Mouse (Mus musculus) CH12.LX (cell line): ENCODE data around the gene Gm7173. TPM values are rescaled to one million over a fixed set of nuclear protein-coding genes. Genes with fewer than 3 reads are reported as not detected.

Source experiments
- DNase-seq: peaks from one replicate; pipeline ENCODE4 v3.0.0-alpha.2; 2013; ENCODE audit errors: extremely low read depth
- H3K27ac ChIP-seq: 2 replicates; pipeline ENCODE4 v1.5.1; 2012; ENCODE audit warnings: low read depth, mild to moderate bottlenecking, control low read depth, moderate library complexity; ENCODE audit not compliant: insufficient read depth
- H3K27me3 ChIP-seq: replicated peaks from 2 replicates; pipeline ENCODE3; 2012; ENCODE audit warnings: inconsistent platforms
- H3K36me3 ChIP-seq, 2 experiments: replicated peaks in 1 of 2; 2 replicates each; pipeline versions ENCODE3 to v1.6.1; 2012; ENCODE audit warnings: inconsistent platforms in 1 of 2, low read length in 1 of 2, mild to moderate bottlenecking in 1 of 2, mixed read lengths in 1 of 2, moderate library complexity in 1 of 2; ENCODE audit not compliant: control insufficient read depth in 1 of 2, insufficient read depth in 1 of 2
- H3K4me1 ChIP-seq, 2 experiments: 2 replicates each; pipeline ENCODE4 v1.6.1; 2012; ENCODE audit warnings: inconsistent platforms in 1 of 2, moderate library complexity in 1 of 2; ENCODE audit not compliant: insufficient read depth in 2 of 2, control insufficient read depth in 1 of 2
- H3K4me2 ChIP-seq: 2 replicates; pipeline ENCODE4 v1.6.1; 2012; ENCODE audit warnings: low read depth, mild to moderate bottlenecking, control low read depth; ENCODE audit not compliant: poor library complexity, insufficient read depth, severe bottlenecking
- H3K4me3 ChIP-seq, 3 experiments: fragments of 150-350 bp in 1 of 3; sonication (generic) in 1 of 3; replicated peaks in 1 of 3; 2 replicates each; pipeline versions ENCODE3 to v1.5.1; 2011 to 2012; ENCODE audit warnings: low read depth in 2 of 3, low read length in 2 of 3, mild to moderate bottlenecking in 2 of 3, moderate library complexity in 2 of 3, control low read depth in 1 of 3, improper control_type of control experiment in 1 of 3, inconsistent platforms in 1 of 3, mixed read lengths in 1 of 3; ENCODE audit not compliant: poor library complexity in 1 of 3
- H3K79me2 ChIP-seq: replicated peaks from 2 replicates; pipeline ENCODE4 v1.6.1; 2012; ENCODE audit warnings: mild to moderate bottlenecking, moderate library complexity; ENCODE audit not compliant: control insufficient read depth, poor library complexity, insufficient read depth, severe bottlenecking; ENCODE audit errors: extremely low read depth
- H3K9ac ChIP-seq: 2 replicates; pipeline ENCODE4 v1.6.1; 2012; ENCODE audit warnings: low read depth, mild to moderate bottlenecking, control low read depth, moderate library complexity; ENCODE audit not compliant: insufficient read depth
- H3K9me3 ChIP-seq: replicated peaks from 2 replicates; pipeline ENCODE3; 2012; ENCODE audit warnings: low read length, inconsistent platforms, mixed read lengths
- CHD1 ChIP-seq: IDR thresholded peaks from 2 replicates; pipeline ENCODE4 v1.6.1; 2012; ENCODE audit warnings: low read depth, low read length, improper control_type of control experiment, inconsistent platforms
- CTCF ChIP-seq, 2 experiments: IDR thresholded peaks in 1 of 2; conservative IDR thresholded peaks in 1 of 2; 2 replicates each; pipeline ENCODE4 v1.5.1; 2011 to 2012; ENCODE audit warnings: low read depth in 2 of 2, low read length in 2 of 2, improper control_type of control experiment in 1 of 2, inconsistent platforms in 1 of 2, mild to moderate bottlenecking in 1 of 2, moderate library complexity in 1 of 2
- ETS1 ChIP-seq: conservative IDR thresholded peaks from 2 replicates; pipeline ENCODE4 v1.6.1; 2012; ENCODE audit warnings: low read depth, mild to moderate bottlenecking, inconsistent platforms, low read length, improper control_type of control experiment, moderate library complexity
- MXI1 ChIP-seq: IDR thresholded peaks from 2 replicates; pipeline ENCODE4 v1.6.1; 2011; ENCODE audit warnings: mild to moderate bottlenecking, low read depth, low read length, improper control_type of control experiment
- NRF1 ChIP-seq: IDR thresholded peaks from 2 replicates; pipeline ENCODE4 v1.6.1; 2014; ENCODE audit warnings: low read depth, mild to moderate bottlenecking, inconsistent platforms, low read length, improper control_type of control experiment, moderate library complexity
- dilution Hi-C: fragments of 300-500 bp; cut with MboI; formaldehyde crosslinking; loops from 2 replicates; pipeline ENCODE4 v1.14.3; 2020; ENCODE audit warnings: low sequenced_read_pairs; ENCODE audit not compliant: extremely low pct_unique_long_range_greater_than_20kb, extremely low pct_ligation_motif_present
- in situ Hi-C: fragments of 300-500 bp; cut with MboI; formaldehyde crosslinking; loops from 3 replicates; pipeline ENCODE4 v1.14.3; 2019; ENCODE audit warnings: low sequenced_read_pairs, low pct_ligation_motif_present, low pct_unique_long_range_greater_than_20kb, mixed read lengths
- polyA plus RNA-seq: library from polyadenylated mRNA; unstranded; fragments of >175 nt; gene quantifications from 2 replicates; pipeline ENCODE4 v1.2.1, GENCODE M21; 2012; ENCODE audit warnings: low read depth; ENCODE audit not compliant: insufficient read length
- total RNA-seq, 2 experiments: library from RNA; depleted of rRNA; stranded (reverse); fragments of 300-350 nt in 1 of 2; fragments of >200 nt in 1 of 2; gene quantifications; 2 replicates each; pipeline ENCODE4 v1.2.3; 2012 to 2014

Gene Gm7173
- total and polyA plus RNA-seq, 3 experiments, result not detected

DNA sequence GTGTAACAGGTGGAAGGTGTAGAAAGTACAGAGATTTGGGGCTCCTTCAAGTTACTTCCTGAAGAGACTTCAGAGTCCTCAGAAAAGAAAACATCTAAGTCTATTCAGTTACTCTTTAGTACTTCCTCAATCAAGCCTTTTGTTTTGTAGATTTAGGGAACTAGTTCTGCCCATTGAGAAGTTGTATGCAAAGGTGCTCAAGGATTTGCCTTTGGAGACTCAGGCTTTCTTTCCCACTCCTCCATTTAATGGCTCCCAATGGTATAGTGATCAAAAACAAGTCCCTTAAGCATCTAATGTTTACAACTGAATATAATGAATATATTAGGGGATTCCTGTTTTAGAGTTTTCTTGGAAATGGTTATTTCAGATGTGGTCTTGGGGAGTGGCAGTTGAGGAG lies 200.3 kb downstream of the Gm7173 start:
- Histone ChIP-seq H3K9ac (no peak overlapping the region), H3K36me3 (no peaks in the 10 kb centered on the region), H3K4me3 (no peak overlapping the region), H3K4me1 (no peaks in the 10 kb centered on the region), H3K4me2 (no peak overlapping the region), H3K9me3 (no peaks in the 10 kb centered on the region), H3K27me3 (no peaks in the 10 kb centered on the region), H3K79me2 (no peaks in the 10 kb centered on the region), H3K27ac (no peak overlapping the region)
- DNase-seq, result no peak
- TF ChIP-seq CHD1 (no peak), MXI1 (no peak), CTCF (conservative IDR thresholded peaks at IDR 0.05 in 1 of 2, IDR thresholded peaks at IDR 0.05 in 1 of 2; ENCODE audit: low read depth in 2 of 2, low read length in 2 of 2) (no peak), ETS1 (no peak), NRF1 (no peak)
- in situ Hi-C loops, result no loop called here
- dilution Hi-C loops, result no loop called here

Other genes starting within 250 kb of the Gm7173 start
- not detected in 2 replicates for gene Mageb16, start 154.2 kb upstream of the Gm7173 start, total RNA-seq (2012; rRNA removed)
- gene Mageb16, start 154.2 kb upstream of the Gm7173 start, total RNA-seq (2014; rRNA removed), result not detected in 2 replicates
- not detected in 2 replicates for gene Mageb16, start 154.2 kb upstream of the Gm7173 start, polyA plus RNA-seq